Mouse (Mus musculus) large intestine, adult 2 months (tissue): ENCODE measurements at regions not wholly inside any gene's neighbourhood (a gene's known extent, or its start where the extent isn't known, plus 50 kb on each side); places are given as distances from the start of the nearest gene placed in this dataset.

Source experiments
- DNase-seq: peaks from one replicate; pipeline ENCODE4 v3.0.0-alpha.2; 2012; ENCODE audit warnings: low read depth, low spot score
- WGBS: fragments of 180-500 bp; shearing (Covaris S2); methylation state at CpG from one replicate; pipeline ENCODE4 v1.1.7; 2018; 5-methylcytosine and 5-hydroxymethylcytosine counted together

DNA sequence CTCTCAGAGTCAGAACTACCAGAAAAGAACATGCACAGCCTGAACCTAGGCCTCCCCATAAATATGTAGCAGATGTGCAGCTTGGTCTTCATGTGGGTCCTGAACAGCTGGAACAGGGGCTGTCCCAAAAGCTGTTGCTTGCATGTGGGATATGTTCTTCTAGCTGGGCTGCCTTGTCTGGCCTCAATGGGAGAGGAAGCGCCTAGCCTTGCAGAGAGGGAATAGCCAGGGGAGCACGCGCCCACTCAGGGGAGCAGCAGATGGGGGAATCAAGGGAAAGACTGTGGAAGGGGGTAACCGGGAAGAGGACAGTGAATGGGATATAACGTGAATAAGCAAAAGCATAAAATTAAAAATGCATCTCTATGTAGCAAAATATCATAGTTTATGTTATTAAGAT is 154.9 kb upstream of the Slc30a5 start:
- no peak for DNase-seq
- 93% methylated on average over 5 of the region's 5 CpGs for WGBS

DNA sequence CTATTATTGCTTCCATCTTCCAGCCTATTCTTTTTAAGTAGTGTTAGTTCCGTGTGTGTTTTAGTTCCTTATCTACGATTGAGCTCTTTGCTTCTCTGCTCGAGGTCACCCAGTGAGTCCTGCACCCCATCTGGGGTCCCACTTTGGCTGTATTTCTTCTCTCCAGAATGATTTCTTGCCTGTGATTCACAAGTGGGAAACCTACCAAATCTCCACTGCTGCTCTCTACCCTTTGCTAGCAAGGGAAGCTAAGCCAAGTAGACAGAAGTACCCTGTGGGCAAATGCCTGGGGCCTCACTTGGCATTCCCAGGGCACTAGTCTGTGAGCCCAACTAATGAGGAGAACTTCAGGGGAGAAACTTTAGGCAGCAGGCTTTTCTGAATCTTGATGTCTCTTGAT is 142.5 kb upstream of the Slc30a5 start:
- no peak for DNase-seq
- WGBS = 59% methylated on average over 3 of the region's 3 CpGs

DNA sequence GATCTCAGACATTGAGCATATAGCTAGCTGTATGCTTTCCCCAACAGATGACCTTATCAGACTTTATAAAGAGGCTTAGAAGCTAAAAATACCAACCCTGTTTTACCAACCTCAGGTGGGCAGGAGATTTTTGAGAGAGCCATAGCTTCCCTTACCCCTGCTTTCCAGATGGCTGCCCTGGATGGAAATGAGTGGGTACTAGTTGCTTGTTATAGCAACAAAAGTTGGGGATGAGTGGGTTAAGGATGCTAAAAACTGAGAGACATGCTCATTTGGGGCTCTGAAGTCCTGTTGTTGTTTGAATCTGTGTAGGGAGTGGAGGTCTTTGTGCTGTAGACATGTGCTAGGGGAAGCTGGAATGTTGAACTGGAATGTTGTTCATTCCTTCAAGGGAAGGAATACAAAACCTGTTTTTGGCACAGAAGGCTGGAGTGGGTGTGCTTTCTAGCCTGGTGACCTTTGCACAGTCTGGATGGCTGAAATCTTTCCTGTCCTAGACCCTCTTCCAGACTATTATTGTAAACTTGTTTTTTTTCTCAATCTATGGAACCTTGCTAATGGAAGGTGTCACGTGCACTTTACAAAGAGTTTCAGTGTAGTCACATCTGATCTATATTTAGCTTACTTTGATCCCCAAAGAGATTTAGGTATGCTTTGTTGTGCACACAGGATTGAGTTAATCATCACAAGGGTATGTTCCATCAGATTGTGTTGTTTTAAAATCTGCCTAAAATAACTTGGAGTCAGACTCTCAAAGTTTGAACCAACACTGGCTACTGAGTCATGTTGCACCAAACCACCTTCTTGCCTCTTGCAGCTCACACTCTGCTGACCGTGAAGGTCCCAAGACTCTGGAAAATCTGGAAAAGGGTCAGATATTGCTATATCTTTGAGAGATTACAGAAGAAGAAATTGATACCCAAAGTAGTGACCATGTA is 138.1 kb upstream of the Slc30a5 start:
- WGBS = 72% methylated on average over 2 of the region's 2 CpGs

DNA sequence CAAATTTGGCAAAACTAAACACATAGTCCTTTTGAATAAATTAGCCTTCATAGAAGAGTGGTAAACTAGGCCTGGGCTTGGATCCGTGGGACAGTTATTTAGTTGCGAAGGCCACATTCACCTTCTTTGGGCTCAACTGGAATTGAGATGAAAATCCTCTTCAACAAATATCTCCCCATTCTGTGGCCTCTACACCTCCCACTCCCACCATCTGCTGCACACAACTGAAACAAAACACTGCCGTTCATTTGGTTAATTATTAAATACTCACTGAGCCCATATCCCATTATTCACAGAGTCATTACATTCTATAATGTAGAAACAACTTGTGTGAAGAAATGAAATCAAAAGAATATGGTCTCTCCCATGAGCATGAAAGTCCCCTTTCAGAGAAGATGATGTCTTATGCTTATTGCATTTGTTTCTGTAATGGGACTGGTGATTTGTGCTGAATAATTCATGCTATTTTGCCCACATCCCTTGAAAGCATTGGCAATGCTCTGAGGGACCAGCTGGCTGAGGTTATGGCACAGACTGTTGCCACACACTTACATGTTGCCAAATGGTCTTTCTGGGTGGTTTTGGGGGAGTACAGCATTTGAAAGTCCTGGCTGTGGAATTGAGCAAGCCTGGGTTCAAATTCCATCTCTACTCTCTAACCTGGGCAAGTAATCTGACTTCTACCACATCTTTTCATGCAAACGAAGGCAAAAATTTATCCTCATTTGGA is 129.7 kb upstream of the Slc30a5 start:
- WGBS = 74% methylated on average over 4 of the region's 4 CpGs
- DNase-seq = no peak

More for the DNA sequence above, 138.1 kb upstream of the Slc30a5 start:
- DNase-seq = no peak

DNA sequence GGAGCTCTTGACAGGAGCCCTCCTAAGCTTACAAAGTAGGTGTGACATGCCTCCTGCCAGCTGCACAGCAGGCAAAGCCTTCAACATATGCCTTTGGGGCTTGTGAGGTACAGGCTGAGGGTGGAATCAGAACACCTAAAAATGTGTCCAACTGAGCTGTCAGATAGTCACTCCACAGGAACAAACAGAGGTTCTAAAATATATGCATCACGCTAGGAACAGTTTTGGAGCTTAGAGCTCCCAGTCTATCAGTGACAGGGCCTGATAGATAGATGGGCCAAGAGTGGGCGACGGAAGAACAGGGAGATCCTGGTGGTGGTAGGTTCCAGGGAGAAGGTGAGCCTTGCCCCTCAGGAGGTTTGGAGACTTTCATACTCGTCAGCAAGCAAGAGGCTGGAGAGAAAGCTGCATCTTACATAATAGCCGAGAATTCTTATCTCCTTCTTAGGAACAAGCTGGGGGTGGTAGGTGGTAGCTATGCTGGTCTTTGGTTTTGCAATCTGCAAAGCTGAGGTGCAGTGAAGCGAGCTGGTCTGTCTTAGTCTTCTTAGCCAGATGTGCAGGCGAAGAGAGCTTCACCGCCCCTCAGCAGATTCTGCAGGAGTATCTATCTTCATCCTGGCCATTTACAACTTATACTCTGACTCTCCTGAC is 121.5 kb upstream of the Slc30a5 start:
- WGBS = 79% methylated on average over 8 of the region's 8 CpGs
- no peak for DNase-seq

DNA sequence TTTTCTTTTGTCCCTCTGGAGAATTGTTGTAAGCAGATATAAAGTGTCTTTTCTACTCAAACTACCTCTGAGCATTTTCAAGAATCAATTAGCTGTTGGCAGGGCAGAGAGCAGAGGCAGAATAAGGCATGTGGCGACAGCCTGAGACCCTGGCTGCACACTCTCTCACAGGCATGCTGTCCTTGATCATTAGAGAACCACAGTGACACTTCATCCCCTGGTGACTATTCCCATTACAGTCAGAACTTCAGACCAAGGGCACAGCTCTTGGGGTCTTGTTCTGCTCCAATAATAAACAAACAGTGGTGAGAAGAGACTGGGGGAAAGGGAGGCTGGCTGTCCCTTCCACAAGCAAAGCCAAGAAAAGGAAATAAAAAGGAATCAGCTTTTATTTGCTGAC is 120.9 kb upstream of the Slc30a5 start:
- DNase-seq = no peak
- WGBS = 68% methylated on average over 1 of the region's 1 CpGs

DNA sequence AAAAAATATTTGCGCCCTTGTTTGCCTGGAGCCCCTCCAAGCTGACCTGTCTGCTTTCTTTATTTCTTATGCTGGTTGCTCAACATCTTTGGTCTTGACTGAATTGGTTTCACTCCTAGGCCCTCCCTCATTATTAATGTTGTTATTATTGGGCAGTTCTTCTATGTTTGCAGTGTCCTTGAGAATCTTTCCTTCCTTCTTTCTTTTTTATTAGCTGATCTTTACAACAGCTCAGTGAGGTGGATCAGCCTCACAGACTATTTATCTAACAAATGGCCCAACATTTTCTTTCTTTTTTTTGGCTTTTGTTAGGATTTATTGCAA is 117.9 kb upstream of the Slc30a5 start:
- WGBS = 71% methylated on average over 1 of the region's 1 CpGs
- DNase-seq = no peak

DNA sequence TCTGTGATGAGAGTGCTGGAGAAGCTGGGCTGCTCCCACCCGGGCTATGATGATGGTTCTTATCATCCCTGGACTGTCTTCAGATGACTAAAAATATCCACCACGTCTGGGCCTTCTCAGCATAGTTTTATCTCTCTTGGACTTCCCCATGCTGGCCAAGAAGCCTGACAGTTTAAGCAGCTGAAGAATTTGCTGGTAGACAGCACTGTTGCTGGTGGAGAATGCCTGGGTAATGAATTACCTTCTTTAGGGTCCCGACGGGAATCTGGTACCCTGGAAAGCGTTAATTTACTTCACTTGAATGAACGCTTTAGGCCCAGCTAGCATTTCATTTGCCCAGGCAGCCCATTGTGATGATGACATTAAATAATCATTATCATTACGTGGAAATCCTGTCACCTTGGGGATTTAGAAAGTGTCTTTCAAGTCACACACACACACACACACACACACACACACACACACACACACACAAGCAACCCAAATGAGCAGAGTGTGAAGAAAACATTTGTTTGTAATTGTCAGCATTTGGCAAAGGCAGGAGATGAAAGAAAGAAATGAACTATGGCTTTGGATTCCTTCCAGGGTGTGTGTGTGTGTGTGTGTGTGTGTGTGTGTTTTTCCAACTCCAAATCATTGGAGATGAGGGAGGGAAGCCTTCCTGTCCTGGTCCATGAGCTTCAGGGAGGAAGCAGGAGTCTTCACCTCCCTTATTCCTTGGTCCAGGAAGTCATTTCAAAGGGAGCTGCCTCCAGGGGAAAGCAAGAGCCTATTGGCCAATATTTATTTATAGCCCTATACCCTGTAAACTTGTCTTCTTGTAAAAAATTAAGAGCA is 117.3 kb upstream of the Slc30a5 start:
- 70% methylated on average over 7 of the region's 7 CpGs for WGBS
- DNase-seq = no peak

DNA sequence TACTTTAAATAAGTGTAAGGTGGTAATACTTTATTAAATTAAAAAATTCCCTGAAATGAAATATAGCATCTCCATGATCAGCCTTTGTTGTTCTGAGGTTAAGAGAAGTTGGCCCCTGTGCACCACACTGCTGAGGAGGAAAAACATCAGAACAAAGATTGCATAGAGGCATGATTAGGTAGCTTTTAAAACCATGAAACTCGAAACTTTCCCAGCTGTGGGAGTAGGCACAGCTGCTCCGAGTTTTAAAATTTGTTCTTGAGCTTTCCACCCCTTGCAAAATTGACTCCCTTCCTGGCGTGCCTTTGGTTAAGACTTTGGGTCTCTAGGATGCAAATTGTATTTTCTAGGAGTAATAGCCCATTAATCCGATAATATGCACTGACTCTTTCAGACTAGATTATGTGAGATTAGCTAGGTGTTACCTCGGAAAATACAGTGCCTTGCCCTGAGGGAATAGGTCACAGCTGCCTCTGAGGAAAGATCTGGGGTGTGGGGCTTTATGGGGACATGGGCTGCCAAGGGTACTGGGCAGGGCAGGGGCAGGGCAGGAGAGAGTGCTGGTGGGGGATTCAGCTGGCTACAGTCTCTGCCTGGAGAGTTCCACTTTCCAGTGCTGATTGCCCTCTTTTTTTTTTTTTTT is 110.1 kb upstream of the Slc30a5 start:
- 62% methylated on average over 5 of the region's 5 CpGs for WGBS

DNA sequence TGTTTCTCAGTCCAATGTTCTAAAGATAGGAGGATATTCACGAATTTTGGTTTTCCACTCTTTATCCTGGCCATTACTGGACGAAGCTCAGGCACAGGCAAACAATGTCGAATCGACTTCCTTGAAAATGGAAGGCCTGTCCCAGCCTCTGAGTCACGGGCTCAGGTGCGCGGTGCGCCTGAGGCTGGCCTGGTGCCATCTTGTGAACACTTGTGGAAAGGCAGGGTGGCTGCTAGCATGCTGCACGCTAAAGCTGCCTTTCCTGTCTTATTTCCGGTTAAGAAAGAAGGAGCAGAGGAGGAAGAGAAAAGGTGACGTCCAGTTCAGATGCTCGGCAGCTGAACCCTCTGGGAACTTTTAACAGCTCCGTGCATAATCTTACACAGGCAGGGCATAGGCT is 107.6 kb upstream of the Slc30a5 start:
- no peak for DNase-seq
- WGBS = 71% methylated on average over 13 of the region's 13 CpGs

More for the DNA sequence above, 110.1 kb upstream of the Slc30a5 start:
- DNase-seq = no peak

DNA sequence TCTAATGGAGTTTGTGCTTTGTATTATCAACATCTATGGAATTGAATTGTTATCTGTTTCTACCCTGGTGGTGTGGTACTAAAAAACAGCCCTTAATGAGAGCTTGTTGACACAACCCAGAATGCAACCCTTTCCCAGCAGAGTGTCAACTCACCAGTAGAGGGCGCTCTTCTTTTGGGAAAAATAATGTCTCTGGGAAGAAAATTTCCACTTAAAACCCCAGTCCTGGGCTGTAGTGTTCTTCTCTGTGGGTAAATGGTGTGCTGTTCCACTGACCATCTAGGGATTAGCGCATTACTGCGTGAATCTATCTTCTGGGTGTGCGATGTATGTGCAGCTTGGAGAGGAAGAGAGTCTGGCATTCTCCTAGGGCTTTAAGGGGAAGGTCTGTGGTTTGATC is 106.5 kb upstream of the Slc30a5 start:
- WGBS = 52% methylated on average over 4 of the region's 4 CpGs
- peak; percentile 46 for DNase-seq

DNA sequence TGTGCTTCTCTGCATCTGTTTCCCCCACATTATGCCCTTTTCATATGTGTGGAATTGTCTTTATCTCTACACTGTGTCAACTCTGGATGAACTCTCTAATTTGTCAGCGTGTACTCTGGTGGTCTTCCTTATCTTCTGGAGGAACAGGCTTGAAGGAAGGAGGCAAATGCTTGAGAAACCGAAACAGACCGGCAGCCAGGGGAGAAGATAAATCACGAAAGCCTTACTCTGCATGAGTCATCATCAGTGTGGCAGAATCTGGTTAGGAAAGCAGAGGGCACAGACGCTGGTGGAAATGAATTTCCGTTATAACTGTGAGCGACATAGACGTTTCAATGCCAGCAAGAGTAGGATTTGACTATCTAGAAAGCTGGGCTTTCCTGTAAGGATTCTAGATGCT is 100.0 kb upstream of the Slc30a5 start:
- DNase-seq = no peak
- WGBS = 75% methylated on average over 8 of the region's 8 CpGs

DNA sequence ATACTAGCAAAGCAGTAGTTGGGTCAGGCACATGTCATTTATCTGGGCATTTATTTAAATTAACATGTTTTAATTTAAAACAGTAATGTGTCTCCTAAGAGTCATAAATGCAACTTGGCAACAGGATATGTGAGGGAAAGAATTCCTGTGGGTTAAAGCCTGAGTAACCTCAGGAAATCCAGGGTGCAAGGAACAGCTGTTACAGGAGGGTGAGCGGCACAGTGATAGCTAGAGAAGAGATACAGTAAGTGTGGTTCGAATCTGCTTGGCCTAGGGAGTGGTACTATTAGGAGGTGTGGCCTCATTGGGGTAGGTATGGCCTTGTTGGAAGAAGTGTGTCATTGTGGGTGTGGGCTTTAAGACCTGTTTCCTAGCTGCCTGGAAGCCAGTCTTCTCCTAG is 66.3 kb upstream of the Slc30a5 start:
- WGBS = 76% methylated on average over 2 of the region's 2 CpGs
- DNase-seq = no peak

DNA sequence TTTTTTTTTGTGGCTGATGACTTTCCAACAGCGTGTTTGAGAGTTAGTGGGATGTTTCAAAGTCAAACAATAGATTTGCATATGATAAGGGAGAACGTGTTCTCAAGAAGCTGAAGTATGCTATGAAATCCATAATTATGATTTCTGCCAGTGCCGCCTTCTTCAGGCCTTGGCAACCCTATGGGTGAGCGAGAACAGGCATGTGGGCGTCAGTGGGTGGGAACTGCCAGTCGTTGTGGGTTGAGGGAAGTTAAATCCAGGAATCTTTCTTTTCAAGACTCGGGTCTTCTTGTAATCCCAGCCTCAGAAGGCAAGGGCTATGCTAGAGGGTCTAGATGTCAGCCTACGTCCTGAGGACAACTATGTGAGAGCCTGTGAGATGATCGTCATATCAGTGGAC is 60.6 kb upstream of the Slc30a5 start:
- DNase-seq = no peak
- WGBS = 87% methylated on average over 9 of the region's 9 CpGs

DNA sequence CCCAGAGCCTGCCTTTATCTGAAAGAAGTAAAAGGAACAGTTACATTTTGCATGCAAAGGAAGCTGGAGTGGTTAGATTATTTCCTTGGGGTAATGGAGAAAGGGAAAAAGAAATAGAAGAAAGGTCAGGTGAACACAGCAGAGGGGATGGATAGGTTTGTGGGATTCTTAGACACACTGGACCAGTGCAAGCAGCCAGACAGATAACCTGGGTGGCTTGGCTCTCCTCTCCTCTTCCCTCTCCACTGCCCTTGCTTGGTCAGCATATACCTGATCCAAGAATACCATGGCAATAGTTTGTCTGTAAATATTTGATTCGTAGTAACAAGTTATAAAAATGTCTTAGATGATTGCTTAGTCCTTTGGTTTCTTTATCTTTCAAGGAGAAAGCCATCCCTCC is 59.9 kb upstream of the Slc30a5 start:
- 13% methylated on average over 1 of the region's 1 CpGs for WGBS
- DNase-seq = no peak

DNA sequence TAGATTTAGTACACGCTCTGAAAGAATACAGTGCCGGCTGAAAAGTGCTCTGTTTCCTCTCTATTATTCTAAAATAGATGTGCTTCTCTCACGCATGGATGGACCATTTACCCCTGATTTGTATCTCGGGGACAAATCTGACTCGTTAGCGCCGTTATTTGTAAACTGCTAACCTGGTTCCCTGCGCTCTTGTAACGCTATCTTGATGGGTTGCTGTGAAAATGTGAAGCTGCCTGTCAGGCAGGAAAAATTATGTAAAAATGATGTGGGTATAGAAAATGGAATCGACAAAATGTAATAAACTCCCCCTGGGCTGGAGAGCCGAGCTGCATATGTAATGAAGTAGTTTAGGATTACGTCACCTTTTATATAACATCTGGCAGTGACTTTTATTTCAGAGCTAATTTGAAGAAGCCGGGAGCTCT is 59.4 kb upstream of the Slc30a5 start:
- DNase-seq = no peak
- WGBS = 40% methylated on average over 13 of the region's 13 CpGs

DNA sequence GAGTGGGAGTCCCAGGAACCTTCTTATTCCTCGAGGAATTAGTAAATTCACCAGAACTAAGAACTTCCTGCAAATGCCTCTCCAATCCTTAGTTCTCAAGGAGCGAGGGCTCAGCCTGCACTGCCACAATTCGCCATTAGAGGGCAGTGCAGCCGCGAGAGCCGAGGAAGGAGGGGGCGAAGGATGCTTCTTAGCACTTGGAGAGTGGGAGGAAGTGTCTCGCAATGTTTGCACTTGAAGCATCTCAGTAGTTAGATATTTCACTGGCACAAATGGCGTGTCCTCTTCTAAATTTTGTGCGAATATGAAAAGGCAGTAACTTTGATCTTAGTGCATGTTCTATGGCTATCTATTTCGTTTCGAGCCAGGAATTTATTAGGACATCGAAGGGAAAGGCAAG is 59.0 kb upstream of the Slc30a5 start:
- 13% methylated on average over 13 of the region's 13 CpGs for WGBS
- DNase-seq = peak; percentile 31

DNA sequence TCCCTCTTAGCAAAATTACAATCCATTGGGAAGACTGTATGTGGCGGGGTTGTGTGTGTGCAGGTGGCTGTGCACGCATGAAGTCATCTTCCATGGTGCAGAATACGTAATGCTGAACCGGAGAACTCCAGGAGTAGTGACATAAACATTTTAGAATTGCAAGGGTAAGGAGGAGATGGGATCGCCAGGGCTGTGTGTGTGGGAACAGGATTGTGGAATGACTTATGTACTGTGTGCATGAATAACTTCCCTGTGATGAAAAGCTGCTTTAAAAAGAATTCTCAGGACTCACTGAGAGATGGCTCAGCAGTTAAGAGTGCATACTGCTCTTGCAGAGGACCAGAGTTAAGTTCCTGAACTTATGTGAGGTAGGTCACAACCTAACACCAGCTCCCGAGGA is 57.2 kb upstream of the Slc30a5 start:
- WGBS = 81% methylated on average over 6 of the region's 6 CpGs
- no peak for DNase-seq

DNA sequence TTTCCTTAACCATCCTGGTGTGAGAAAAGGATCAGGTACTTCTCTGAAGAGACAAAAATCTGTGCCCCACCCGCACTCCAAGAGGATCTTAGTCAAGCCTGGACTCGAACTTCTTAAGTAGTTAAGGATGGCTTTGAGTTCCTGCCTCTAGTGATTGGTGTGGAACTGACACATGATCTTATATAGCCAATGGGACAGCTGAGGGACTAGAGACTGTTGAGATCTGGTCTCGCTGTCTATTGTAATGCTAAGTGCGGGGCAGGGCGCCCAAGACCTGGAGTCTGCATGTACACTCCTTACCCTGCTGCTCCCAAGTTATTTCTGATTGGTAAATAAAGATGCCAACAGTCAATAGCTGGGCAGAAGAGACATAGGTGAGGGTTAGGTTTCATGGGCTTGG is 55.3 kb upstream of the Slc30a5 start:
- DNase-seq = no peak
- 93% methylated on average over 5 of the region's 5 CpGs for WGBS
